Comparison of ENCODE assay signal across 8 mouse cellular contexts in genomic region chr3:95687524-95688421, GRCm38 (mm10). TPM values are rescaled to one million over a fixed set of nuclear protein-coding genes. Genes with fewer than 3 reads are reported as not detected.
A peak's percentile ranks its signal among the peaks of the same experiment; 100 is the strongest.
DNase-seq lines count a peak whose midpoint lies in the region; ATAC-seq and TF ChIP-seq lines count a peak whose summit lies in the region.

Gene Adamtsl4 (minus strand): TSS chr3:95687917.

- H3K4me3 ChIP-seq in C2C12 (ENCODE audit: insufficient read depth, poor library complexity, severe bottlenecking): peak within 1 kb of the TSS; percentile 38
- peak within 1 kb of the TSS; percentile 43 for H3K4me3 ChIP-seq in intestine, embryonic 15.5 days (replicated peaks)
- peak within 1 kb of the TSS; percentile 50 for H3K4me3 ChIP-seq in liver, postnatal 0 days (ENCODE audit: low read depth, low read length)
- H3K4me3 ChIP-seq in neural tube, embryonic 12.5 days: peak within 1 kb of the TSS; percentile 34

- no peaks in the 10 kb centered on the region for H3K9me3 ChIP-seq in intestine, embryonic 15.5 days
- no peaks in the 10 kb centered on the region for H3K9me3 ChIP-seq in liver, postnatal 0 days (ENCODE audit: low read length)
- H3K9me3 ChIP-seq in neural tube, embryonic 12.5 days: no peaks in the 10 kb centered on the region

- peak within 1 kb of the TSS; percentile 73 for H3ac ChIP-seq in C2C12 (ENCODE audit: control insufficient read depth, insufficient read length, low read depth)

- H3K4me1 ChIP-seq in intestine, embryonic 15.5 days (replicated peaks): peaks cover 29% of the 10 kb centered on the region
- H3K4me1 ChIP-seq in liver, postnatal 0 days (ENCODE audit: insufficient read depth): peaks cover 15% of the 10 kb centered on the region
- H3K4me1 ChIP-seq in neural tube, embryonic 12.5 days: peaks cover 26% of the 10 kb centered on the region

- WGBS in intestine, embryonic 15.5 days: 4% methylated on average over 48 of the region's 50 CpGs
- 11% methylated on average over 49 of the region's 50 CpGs for WGBS in liver, postnatal 0 days (ENCODE audit: insufficient replicate concordance)
- WGBS in neural tube, embryonic 12.5 days: 5% methylated on average over 49 of the region's 50 CpGs

- peak within 1 kb of the TSS; percentile 82 for H3K4me2 ChIP-seq in intestine, embryonic 15.5 days (replicated peaks)
- H3K4me2 ChIP-seq in liver, postnatal 0 days (ENCODE audit: low read depth, low read length): peak within 1 kb of the TSS; percentile 89
- peak within 1 kb of the TSS; percentile 84 for H3K4me2 ChIP-seq in neural tube, embryonic 12.5 days (replicated peaks)

- H3K79me2 ChIP-seq in C2C12 (ENCODE audit: control insufficient read depth, insufficient read depth): peaks cover 4% of the 10 kb centered on the region

- H3K27me3 ChIP-seq in C2C12 (ENCODE audit: control insufficient read depth, insufficient read depth, insufficient read length): no peaks in the 10 kb centered on the region
- H3K27me3 ChIP-seq in intestine, embryonic 15.5 days (replicated peaks): no peaks in the 10 kb centered on the region
- H3K27me3 ChIP-seq in liver, postnatal 0 days (ENCODE audit: insufficient read depth, low read length): peaks cover 11% of the 10 kb centered on the region; the same call in 1 of the 2 replicates
- H3K27me3 ChIP-seq in neural tube, embryonic 12.5 days (replicated peaks): peaks cover 6% of the 10 kb centered on the region; the same call in 1 of the 2 replicates

- peaks cover 2% of the 10 kb centered on the region for H3K79me3 ChIP-seq in C2C12 (ENCODE audit: low read depth)

- no peaks in the 10 kb centered on the region for H3K36me3 ChIP-seq in C2C12 (ENCODE audit: control insufficient read depth, insufficient read depth)
- H3K36me3 ChIP-seq in intestine, embryonic 15.5 days: no peaks in the 10 kb centered on the region
- H3K36me3 ChIP-seq in liver, postnatal 0 days (replicated peaks; ENCODE audit: insufficient read depth, low read length): no peaks in the 10 kb centered on the region
- H3K36me3 ChIP-seq in neural tube, embryonic 12.5 days: peaks cover 5% of the 10 kb centered on the region; the same call in 1 of the 2 replicates

- peak; percentile 9 for TF ChIP-seq CTCF in C2C12 (IDR thresholded peaks at IDR 0.05; ENCODE audit: control insufficient read depth, insufficient read depth, insufficient read length)
- no peak for TF ChIP-seq CTCF in liver, postnatal 0 days (IDR thresholded peaks at IDR 0.05; ENCODE audit: low read depth)

- DNase-seq in R1 (ENCODE audit: low read depth, low spot score): peak; percentile 51
- DNase-seq in embryo, embryonic 10.5 days (ENCODE audit: low spot score): peak; percentile 76
- no peak for DNase-seq in gonadal fat pad, adult 2 months (ENCODE audit: low read depth)
- peak; percentile 73 for DNase-seq in liver, postnatal 0 days
- no peak for DNase-seq in frontal cortex, postnatal 10 days (ENCODE audit: low spot score in 2 of 2)

- H3K27ac ChIP-seq in intestine, embryonic 15.5 days: peak within 1 kb of the TSS; percentile 78
- peak within 1 kb of the TSS; percentile 49; the same call in 1 of the 2 replicates for H3K27ac ChIP-seq in liver, postnatal 0 days (ENCODE audit: low read depth)
- no peak within 1 kb of the TSS for H3K27ac ChIP-seq in neural tube, embryonic 12.5 days

- peak; percentile 73 for ATAC-seq in intestine, embryonic 15.5 days
- peak; percentile 53 for ATAC-seq in liver, postnatal 0 days
- peak; percentile 66 for ATAC-seq in neural tube, embryonic 12.5 days (ENCODE audit: low FRiP score, low read depth)

- no peak for TF ChIP-seq EP300 in liver, postnatal 0 days (IDR thresholded peaks at IDR 0.05; ENCODE audit: low read depth)

- peak within 1 kb of the TSS; percentile 51 for H3K9ac ChIP-seq in intestine, embryonic 15.5 days
- H3K9ac ChIP-seq in liver, postnatal 0 days (replicated peaks): peak within 1 kb of the TSS; percentile 58
- H3K9ac ChIP-seq in neural tube, embryonic 12.5 days: peak within 1 kb of the TSS; percentile 61

TF ChIP-seq in C2C12, 6 proteins besides CTCF, POLR2A, EP300 and RAD21:
- peak; percentile 88 for TF ChIP-seq MAX (IDR thresholded peaks at IDR 0.05)
- TF ChIP-seq USF1 (IDR thresholded peaks at IDR 0.05; ENCODE audit: low read depth): peak; percentile 29
- peak; percentile 61 for TF ChIP-seq FOSL1 (IDR thresholded peaks at IDR 0.05; ENCODE audit: insufficient read depth, low read length, poor library complexity, severe bottlenecking)
- no peak for TF ChIP-seq MYOG (IDR thresholded peaks at IDR 0.05; ENCODE audit: control insufficient read depth, extremely low read depth, insufficient read length)

RNA-seq across cellular contexts. Expression of gene Adamtsl4, which starts in this region (rescaled TPM):
- polyA plus RNA-seq in C2C12 (2012; fragmentation: generic; extraction: Trizol): 3.1 TPM
- polyA plus RNA-seq in gonadal fat pad, adult 2 months (2012; rRNA removed): 12.5 and 15.3 TPM in 2 replicates
- 2.3 and 3.0 TPM in 2 replicates for polyA plus RNA-seq in intestine, embryonic 15.5 days (2015; fragmentation: Nextera tagmentation; extraction: Ambion mirVana)
- 2.5 and 2.6 TPM in 2 replicates for polyA plus RNA-seq in liver, postnatal 0 days (2015; fragmentation: Nextera tagmentation; extraction: Ambion mirVana)
- polyA plus RNA-seq in neural tube, embryonic 12.5 days (2016; fragmentation: Nextera tagmentation; extraction: Ambion mirVana): 0.96 and 1.3 TPM in 2 replicates

Comparison
In these comparisons a context has a peak if more than half of its experiments do, and no peak if none do; other contexts are left out.
1. DNase-seq: peak in R1 (single experiment), embryo, embryonic 10.5 days (single experiment) and liver, postnatal 0 days (single experiment); none in gonadal fat pad, adult 2 months (single experiment) and frontal cortex, postnatal 10 days (0 of 2).
2. Peak in every context shown above with its lines, with median percentiles within 50 percentile points of each other: H3K4me3 ChIP-seq, ATAC-seq, H3K4me2 ChIP-seq and H3K9ac ChIP-seq.